Mouse (Mus musculus) gastrocnemius, postnatal 36 days (tissue): ENCODE results near the gene Amer2. TPM values are rescaled to one million over a fixed set of nuclear protein-coding genes. Genes with fewer than 3 reads are reported as not detected.
"Not testable (repeated sequence)": the region's sequence is repeated elsewhere in the genome, so short reads cannot be mapped to it uniquely, and the experiment has no call there.

ENCODE experiments used
- DNase-seq, 2 experiments: peaks; one replicate each; pipeline ENCODE4 v3.0.0; 2022
- intact Hi-C: fragments of 180-260 bp; cut with DNase I; formaldehyde crosslinking; loops from one replicate; pipeline ENCODE4 v1.15.1; 2025
- long read RNA-seq, 2 experiments: library from polyadenylated mRNA; stranded (forward); transcript quantifications; one replicate each; pipeline ENCODE4 v2.0.0; 2021
- total RNA-seq, 2 experiments: library from RNA; stranded (reverse); gene quantifications; 2 replicates each; pipeline ENCODE4 v1.2.3; 2021

Amer2 gene
- total RNA-seq: not detected
- long read RNA-seq, experiment 1: 0 reads
- long read RNA-seq, experiment 2: 0 reads

DNA sequence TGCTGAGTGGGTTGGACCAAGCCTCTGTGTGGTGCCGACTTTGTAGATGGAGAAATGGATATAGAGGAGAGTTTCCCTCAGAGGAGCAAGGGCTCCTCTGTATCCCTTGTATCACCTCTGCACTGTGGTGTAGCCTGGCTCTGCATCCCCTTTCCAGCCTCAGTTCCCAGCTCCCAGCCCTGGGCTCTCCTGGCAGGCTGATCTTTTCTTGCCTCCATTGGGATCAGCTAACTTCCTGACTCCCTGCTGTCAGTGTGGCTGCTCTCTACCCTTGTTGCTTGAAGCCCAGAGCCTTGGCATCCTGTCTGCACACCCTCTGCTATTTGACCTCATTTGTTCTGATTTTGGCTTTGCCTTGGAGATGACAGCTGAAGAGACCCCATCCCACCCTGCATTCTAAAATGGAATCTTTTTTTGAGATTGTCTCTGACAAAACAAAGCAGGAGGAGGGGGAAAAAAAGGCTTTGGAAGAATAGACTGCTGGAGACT is at the start of gene Amer2:
Amer2 (plus strand) TSS at position 439 of the 489 bp plus-strand sequence.
- intact Hi-C loops: no loop called here
- DNase-seq: no peak

DNA sequence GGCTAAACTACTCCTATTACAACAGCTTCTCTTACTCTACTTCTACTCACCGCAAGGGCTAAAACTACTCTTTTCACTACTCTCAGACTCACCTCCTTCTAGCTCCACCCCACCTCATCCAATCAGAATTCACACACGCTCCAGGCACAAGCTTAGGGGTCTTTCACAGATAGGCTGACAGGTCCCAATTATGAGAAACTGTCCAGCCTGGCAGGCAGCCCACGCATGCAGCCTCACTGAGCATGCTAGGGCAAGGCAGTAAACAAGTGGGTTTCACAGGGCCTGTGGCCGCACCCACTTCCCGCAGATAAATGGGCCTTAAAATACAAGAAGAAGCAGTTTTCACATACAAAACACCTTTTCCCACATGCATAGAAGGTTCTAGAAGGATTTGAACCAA is 33.1 kb upstream of the Amer2 start:
- intact Hi-C loops, DNase-seq: not testable (repeated sequence)

DNA sequence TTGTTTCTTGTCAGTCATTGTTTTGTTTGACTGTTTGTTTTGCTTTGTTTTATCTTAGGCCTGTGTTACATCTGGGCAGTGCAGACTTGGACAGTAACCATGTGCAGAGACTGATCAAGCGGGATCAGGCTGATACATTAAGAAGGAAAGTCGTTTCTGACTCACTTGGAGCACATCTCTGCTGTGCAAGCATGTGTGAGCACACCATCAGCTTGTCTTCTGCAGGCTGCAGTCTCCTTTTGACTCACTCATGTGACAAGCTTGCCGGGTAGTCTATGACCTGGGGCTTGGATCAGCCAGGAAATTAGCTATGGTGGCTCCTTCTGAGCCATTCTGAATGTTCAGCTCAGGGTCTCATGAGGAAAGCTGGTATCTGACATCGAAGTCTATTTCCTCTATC is 32.5 kb upstream of the Amer2 start:
- intact Hi-C loops: no loop called here
- DNase-seq: no peak

DNA sequence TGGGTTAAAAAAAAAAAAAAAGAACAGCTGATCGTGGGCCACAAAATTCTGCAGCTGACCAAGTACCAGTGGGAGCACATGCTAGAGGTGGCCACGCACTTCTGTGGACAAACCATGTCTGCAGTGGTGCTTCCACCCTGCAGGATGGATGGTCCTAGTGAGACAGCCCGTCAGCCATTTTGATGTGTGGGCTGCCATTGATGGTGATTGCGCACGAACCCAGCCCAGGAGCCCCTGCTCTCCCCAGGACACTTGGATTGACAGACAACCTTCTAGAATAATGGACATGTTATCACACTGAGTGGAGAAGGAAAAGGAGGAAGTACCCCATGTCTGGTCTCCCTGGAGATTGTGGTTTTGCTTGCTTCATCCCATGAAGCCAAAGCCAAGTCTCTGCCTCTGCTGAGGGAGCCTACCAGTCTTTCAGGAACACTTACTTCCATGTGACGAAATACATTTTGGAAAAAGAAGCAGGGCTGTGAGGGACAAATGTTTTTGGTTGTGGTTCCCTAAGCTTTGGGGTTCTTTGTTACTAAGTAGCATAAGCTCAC is 27.7 kb upstream of the Amer2 start:
- DNase-seq: no peak
- intact Hi-C loops: no loop called here

DNA sequence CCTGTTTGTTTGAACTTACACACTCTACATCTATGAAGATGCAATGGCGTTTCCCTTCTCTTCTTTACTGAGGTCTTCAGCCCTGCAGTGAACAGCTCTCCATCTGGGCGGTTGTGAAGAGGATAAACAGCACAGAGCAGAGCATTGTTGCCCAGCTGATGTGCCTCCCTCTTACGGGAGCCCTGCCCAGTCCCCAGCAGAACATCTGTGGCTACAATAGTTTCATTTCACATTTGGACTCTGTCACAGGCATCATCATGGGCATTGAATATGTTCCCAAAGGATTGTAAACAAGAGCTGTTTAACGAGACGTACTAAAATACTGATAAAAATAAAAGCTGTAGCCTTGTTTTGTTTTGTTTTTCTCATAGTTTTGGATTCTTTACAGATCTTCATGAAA is 14.7 kb upstream of the Amer2 start:
- no peak for DNase-seq
- intact Hi-C loops: no loop called here

DNA sequence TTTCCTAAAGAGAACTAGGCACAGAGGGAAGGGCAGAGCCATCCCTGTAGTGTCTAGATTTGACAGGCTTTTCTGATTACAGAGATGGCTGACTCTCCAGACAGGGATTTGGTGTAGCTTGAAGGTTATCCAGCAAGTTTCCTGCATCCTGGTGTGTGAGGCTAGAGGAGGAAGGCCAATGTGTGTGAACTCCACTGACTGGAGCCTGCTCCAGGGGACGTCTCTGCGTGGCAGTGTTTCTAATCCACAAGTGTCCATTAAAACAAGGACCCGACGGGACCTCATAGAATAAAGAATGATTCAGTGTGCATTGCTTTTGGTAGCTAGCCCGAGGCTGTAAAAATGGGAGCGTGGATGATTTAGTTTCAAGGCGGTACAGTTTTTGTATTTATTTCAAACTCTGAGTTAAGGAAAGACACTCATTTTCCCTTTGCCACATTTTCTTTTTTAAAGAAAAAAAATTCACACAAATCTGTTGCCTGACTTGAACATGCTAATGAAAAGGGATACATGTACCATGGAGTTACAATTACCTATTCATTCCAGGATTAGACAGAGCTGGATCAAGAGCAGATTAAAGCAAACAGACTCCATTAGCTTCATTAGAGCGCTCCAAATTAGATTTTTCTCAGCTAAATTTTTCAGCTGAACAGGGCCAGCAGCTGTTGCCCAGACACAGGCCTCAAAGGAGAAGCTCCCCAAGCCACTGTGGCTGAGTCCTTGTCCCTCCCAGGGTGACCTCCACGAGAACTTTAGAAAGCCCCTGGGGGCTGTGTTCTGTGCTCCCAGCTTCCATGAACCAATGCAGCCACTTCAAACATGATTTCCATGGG is 11.5 kb upstream of the Amer2 start:
- intact Hi-C loops: no loop called here
- DNase-seq: no peak

DNA sequence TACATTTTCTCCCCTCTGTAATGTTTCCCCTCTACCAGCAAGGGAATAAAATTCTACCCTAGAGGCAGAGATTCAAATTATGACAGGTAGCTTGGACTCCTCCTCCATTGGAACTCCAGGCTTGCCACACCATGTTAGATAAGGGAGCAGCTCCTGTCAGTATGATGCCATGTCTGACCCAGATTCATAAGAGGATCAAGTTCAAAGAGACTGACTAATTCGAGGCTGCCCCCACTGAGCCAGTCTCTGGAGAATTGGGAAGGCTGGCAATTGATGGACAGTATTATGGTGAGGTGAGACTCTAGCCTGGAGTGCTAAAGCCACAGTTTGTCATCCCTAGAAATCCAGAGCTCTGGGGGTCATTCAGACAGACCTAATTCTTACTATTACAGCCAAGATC is 6.3 kb upstream of the Amer2 start:
- intact Hi-C loops: no loop called here

DNA sequence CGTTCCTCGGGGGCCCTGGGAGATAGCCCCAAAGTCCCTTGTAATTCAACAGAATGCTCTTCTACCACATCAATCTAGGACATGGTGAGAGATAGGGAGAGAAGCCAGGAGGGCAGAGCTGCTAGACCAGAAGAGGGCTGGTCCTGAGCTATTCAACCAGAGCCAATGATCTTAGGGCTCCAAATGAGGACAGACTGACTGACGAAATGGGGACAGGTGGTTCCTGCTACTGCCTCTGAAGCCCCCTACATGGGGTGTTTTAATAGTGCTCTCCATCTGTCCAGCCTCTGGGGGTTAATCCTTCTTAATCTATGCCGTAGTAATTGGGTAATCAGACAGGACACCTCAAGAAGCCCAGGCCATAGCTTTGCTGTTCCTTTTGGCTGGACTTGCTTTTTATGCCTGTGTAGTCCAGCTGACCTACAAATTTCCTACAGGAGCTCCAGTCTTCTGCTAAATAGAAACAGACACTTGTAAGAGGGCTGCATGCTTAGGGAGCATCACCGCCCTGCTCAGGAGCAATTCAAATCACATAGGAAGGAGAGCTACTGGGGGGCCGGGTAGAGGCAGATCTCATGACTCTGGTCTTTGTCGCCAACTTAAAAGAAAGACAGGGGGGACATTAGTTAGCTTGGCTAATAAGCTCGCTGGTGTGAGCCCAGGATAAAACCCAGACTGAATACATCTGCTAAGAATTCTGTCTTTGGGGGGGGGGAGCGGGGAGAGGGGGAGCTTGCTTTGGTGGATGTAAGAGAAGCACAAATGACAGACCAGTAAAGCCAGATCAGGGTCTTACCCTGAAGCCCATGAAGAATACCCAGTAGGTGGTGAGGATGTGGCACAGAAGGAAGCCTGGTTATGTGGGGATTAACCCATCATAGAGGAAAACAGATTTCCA is 4.0 kb upstream of the Amer2 start:
- DNase-seq: no peak
- intact Hi-C loops: no loop called here

More for the DNA sequence above, 6.3 kb upstream of the Amer2 start:
- DNase-seq: no peak

DNA sequence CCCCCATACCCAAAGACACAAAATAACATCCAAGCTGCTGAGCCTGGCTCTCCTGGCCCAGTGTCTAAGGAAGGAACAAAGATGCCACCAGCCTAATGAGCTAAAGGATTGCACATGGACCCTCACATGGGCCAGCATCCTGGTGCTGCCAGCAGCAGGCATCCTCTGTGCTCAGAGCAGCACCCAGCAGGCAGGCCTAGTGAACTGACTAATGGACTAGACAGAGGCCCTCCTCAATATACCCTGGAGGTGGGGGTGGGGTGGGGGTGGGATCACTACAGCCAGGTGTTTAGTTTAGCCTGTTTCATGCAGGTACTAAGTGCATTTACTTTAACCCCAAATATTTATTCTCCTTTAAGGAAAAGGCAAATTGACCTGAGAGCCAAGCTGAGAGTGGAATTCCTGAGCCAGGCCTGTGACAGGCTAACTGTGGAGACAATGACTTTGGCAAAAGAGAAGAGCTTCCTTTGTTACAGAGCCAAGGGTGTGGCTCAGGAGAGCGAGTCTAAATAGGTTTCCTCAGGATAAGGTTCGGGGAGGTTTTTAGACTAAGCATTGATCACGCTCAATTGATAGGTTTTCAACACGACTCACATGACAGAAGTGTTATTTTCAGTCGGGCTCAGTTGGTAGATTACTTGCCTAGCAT is 3.3 kb upstream of the Amer2 start:
- no peak for DNase-seq
- intact Hi-C loops: no loop called here

DNA sequence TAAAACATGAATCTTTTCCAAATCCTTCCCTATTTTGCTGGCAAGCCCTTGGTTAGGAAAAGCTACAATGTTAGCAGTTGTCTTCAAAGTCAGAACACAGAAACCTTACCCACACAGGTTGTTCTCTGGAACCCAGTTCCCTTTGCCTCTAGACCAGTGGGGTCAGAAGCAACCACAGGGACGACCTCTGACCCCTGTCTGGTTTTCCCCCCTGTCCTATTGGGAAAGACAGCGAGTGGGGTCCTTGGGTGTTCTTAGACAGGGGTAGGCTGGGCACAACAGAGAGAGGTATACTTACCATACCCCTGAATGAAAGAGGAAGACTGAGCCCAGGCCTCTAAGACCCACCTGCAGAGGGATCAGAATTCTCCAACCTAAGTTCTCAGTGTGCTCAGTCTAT is 4.0 kb downstream of the Amer2 start:
- DNase-seq: no peak
- intact Hi-C loops: no loop called here

DNA sequence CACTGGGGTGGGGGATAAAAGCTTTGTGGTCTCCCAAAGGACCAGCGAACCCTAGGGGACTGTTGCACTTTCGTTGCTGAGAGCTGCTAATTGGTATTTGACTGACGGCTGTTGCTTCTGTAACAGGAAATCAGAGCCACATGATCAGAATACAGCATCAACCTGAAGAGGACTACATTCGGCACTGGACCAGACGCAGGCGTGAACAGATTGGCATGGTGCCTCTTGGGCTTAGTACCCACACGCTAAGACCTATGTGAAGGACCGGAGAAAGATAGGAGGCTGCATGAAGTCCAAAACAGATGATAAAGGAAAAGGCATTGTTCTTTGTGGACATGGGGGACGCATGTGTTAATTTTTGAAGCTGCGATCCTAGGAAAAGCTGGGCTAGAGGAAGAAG is 4.5 kb downstream of the Amer2 start:
- intact Hi-C loops: no loop called here

DNA sequence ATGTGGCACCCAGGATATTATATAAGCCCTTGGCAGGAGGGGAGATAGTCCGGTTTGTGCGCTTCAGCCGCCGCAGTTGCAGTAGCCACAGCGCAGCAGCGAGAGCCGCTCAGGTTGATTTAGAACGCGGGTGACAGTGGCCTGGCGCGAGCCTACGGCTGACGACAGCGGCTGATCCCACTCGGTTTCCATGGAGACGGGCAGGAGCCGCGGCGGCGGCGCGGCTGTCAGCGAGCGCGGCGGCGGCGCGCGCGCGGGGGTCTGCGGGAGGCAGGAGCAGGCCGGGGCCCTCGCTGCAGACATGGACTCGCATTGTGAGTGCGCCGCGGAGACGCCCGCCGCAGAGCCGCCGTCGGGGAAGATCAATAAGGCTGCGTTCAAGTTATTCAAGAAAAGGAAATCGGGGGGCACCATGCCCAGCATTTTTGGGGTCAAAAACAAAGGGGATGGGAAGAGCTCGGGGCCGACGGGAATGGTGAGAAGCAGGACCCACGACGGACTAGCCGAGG is 5.1 kb downstream of the Amer2 start:
- intact Hi-C loops: no loop called here
- DNase-seq: no peak

More for the DNA sequence above, 4.5 kb downstream of the Amer2 start:
- DNase-seq: no peak

DNA sequence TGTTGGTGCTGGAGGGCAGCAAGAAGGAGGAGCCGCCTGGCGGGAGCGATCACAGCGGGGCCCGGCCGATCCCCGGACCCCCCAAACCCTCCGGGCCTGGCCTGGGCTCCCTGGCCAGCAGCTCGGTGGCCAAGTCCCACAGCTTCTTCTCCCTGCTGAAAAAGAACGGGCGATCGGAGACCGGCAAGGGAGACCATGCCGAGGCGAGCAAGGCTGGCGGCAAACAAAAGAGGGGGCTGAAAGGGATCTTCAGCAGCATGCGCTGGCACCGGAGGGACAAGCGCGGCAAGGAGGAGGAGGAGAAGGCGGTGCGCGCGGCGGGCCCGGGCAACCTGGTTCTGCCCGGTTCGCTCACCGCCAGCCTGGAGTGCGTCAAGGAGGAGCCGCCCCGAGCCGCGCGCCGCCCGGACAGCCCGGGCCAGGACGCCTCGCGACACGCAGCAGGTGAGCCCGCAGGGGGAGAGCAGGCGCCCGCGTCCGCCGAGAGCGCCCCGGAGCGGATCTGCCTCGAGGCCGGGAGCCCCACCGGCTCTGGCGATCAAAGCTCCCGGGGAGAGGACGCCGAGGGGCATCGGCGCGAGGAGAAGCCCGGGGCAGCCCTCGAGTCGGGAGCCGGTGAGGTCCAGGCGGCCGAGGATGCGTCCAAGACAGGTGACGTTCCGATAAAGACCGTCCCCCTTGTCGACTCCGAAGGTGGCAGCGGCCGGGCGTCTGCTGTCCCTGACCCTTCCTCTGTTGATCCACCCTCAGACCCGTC is 5.7 kb downstream of the Amer2 start:
- intact Hi-C loops: no loop called here
- DNase-seq: no peak

DNA sequence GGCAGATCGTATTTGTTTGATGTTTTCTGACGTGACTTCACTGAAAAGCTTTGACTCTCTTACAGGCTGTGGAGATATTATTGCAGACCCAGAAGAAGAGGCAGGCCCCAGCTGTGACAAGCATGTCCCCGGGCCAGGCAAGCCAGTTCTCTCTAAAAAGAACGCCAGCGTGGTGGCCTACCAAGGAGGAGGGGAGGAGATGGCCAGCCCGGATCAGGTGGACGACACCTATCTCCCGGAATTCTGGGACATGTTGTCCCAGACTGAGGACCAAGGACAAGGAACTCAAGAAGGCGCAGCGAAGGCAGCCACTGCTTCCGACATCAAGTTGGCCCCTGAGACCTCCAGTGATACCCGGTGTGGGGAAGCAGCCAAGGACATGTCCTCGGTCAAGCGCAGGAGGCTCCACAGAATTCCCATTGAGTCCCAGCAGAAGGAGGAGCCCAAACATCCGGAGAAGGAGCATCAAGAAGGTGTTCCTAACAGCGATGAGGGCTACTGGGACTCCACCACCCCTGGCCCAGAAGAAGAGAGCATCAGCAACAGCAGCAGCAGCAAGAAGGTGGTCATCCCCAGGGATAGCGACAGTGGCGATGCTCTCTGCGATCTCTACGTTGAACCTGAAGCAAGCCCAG is 6.4 kb downstream of the Amer2 start:
- intact Hi-C loops: no loop called here
- DNase-seq: no peak

DNA sequence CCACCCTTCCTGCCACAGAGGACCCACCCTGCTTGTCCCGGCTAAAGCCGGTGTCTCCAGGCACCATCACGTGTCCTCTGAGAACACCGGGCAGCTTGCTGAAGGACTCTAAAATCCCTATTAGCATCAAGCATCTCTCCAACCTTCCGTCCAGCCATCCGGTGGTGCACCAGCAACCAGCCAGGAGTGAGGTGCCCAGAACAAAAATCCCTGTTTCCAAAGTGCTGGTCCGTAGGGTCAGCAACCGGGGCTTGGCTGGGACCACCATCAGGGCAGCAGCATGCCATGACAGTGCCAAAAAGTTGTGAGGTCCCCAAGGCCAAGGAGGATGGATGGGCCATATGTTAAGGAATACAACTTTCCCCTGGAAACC is 6.9 kb downstream of the Amer2 start:
- intact Hi-C loops: no loop called here
- no peak for DNase-seq

DNA sequence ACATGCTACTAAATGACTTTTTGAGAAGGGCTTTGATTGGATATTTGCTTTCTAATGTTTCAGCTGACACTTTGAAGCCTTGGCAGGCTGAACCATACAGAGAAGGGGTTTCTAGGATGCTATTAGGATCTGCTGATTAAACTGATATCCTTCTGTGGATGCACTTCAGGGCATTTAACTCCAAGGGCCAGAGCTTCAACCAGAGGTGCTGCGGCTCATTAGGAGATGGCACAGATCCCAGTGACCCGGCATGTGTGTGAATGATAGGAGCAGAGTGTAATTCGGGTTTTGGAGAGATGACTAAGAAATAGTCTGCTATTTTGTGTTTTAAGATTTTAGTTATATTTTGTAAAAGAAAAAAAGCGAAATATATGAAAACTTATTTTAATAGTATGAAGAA is 8.6 kb downstream of the Amer2 start:
- intact Hi-C loops: no loop called here
- no peak for DNase-seq

DNA sequence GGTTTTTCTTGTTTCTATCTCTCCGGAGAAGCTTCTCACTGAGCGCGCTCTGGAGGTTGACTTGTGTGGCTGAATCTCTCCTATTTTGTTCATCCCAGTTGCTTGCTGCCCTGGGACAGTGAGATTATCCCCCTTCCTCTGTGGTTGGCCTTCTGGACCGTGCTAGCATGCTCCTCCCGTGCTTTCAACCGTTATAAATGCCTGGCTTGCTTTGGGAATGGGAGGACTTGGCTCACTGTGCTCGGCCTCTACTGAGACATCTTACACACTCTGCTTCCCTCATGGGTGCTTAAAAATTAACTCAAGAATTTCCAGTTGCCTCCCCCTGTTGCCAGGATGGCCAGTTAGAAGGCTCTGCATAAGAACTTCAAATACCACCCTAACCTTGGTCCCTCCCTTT is 10.8 kb downstream of the Amer2 start:
- intact Hi-C loops: no loop called here

DNA sequence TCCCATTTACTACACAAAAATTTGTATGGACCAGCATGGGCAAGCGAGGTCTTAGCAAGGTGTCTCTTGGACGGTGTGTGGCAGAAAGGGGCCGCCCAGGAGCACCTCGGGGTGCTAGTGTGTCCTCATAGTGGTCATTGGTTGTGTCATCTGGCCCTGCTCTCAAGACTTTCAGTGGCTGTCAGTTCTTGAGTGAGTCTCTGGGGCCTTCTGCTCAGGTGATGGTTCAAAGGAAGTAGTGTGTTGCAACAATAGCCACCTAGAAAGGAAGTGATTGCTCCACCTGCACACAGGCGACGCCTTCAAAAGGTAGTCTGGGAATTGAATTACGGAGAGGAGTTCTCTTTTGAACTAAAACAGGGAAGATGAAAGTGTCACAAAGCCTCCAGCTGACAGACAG is 11.2 kb downstream of the Amer2 start:
- DNase-seq: no peak
- intact Hi-C loops: no loop called here

More for the DNA sequence above, 10.8 kb downstream of the Amer2 start:
- DNase-seq: no peak

DNA sequence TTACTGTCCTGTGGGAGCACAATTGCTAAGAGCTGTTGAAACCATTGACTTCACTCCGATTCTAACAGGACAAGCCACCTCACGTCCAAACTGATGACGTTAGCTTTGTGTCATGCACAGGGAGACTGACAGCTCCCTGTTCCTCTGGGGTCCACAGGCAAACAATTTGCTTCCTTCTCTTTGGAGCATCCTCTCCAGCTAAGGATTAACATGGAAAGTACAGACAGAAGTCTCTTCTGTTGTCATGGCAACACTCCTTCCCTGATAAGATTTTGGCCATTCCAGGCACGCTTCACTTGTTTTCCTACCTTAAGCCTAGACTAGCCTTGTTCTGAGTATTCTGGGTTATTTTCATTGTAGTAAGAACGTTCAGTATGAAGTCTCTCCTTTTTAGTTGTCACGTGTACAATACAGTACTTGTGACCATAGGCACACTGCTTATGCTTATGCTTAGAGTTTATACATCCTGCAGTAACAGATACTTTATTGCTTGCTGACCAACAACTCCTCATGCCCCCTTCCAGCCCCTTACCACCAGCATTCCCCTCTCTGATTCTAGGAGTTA is 12.1 kb downstream of the Amer2 start:
- intact Hi-C loops: no loop called here
- DNase-seq: no peak
